Mouse (Mus musculus): Measurements from ENCODE around the gene Cacnb4.

GRCm38 (mm10) chr2:52605321-52605720 lies 71.3 kb downstream of the Cacnb4 start:
- TF ChIP-seq CTCF (IDR thresholded peaks at IDR 0.05; ENCODE audit: insufficient read depth, low read depth, low read length) (no peak), POLR2A (IDR thresholded peaks at IDR 0.05; ENCODE audit: insufficient read depth, low read depth, low read length) (no peak)

Data from olfactory bulb, adult 2 months (tissue).